Mouse (Mus musculus): ENCODE measurements around the gene Stum.

Stum gene

DNA sequence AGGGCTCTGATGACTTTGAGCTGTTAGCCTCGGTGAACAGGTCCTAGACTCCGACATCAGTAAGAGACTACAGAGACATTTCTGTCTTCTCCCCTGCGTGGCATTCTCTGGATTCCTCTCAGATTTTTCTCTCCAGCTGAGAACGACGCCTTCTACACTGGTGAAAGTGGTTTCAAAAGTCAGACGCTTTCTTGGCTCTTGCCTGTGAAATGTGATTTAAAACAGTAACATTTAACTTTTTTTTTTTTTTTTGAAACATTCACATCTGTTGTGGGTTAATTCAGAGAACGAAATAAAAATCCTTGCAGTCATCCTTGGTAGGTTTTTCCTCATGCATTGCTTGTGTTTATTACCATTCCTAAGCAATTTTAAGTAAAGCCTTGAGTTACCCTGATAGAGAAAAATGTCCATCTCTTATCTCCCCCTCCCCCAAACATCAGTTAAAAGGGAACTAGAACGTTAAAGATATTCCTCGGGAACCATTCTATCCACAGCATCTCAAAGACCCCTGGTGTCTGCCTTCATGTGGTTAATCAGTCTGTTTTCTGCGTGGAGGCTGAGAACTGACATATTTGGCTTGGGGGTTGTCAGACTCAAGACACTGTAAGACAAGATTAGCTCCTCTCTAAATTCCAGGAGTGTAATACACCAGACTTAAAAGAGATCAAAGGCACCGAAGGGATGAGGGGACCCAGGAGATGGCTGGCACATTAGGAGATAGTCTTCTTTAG lies 95.4 kb downstream of the Stum start:
- no peak for DNase-seq (ENCODE audit: low read depth, low spot score)

DNA sequence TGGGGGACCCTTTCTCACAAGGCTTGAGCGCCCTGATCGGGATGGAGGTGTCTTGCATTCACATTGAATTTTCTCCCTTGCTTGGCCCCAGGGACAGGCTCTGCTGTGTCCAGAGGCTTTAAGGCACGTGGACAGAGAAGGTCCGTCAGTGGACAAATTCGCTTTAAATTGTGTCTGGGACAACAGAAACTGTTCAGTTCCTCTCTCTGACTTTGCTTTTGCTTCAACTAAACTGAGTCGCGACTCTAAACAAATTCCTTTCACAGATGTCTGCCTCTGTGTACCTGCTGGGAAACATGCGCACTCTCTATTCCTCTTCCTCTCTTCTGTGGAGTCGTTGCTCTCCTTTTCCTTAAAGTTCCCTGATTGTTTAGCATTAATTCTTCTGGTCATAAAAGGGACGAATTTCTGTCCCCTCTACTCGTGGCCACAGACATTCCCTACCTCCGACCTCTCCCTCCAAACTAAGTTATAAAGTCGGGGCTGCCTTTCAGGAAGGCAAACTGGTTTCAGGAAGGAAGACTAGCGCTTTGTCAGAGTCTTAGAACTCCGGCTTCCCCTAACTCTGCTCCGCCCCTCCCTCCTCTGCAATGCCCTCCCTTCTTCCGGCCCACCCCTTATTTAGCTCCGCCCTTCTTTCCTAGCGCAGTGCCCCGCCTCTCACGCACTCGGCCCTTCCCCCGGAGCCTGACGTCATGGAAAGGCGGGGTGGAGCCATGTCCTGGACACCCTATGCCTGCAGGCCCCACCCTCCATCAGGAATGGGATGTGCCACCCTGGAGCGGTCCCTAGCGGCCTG lies 96.2 kb downstream of the Stum start:
- peak; percentile 96 for DNase-seq (ENCODE audit: low read depth, low spot score)

- no peak for DNase-seq (ENCODE audit: low read depth, low spot score)
Observed at GRCm38 (mm10) chr1:180385308-180385707, 98.0 kb downstream of the Stum start.

DNA sequence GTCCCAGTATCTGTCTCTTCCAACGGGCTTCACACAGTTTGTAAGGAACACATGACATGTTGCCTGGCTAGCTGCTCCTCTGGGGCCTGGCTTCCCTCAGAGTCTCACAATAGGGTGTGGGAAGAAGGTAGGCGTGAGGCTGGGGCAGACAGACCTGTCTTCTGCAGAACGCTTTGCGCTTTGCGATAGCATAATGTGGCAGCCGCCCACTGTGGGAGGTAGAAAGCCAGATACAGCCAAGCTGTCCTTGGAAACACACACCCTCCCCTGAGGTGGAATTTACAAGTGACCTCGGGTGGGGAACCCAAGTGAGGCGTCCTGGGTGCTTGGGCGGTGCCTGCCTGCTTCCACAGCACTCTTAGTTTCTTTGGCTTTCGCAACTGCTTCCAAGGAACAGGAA lies 98.8 kb downstream of the Stum start:
- DNase-seq (ENCODE audit: low read depth, low spot score), result no peak

DNA sequence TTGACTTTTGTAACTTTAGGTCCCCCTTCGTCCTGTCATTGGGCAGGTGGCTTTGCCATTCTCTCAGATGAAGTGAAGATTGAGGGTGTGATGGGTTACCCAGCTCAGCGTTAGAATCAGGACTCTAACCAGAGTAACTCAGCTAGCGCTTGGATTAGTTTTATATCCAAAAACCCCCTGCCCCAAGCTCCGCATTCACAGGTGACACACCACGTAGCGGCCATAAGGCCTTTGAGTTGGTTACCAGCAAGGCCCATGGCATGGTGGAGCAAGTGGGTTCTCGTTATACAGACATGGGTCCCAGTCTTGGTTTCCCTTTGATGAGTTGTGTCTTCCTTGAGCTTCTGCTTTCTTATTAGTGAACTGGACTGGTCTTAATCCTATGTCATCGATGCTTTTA lies 99.4 kb downstream of the Stum start:
- no peak for DNase-seq (ENCODE audit: low read depth, low spot score)

Measured in embryo, embryonic 11.5 days (tissue).